Mouse (Mus musculus): Measurements from ENCODE around the gene Tnk1.

Tnk1 gene

DNA sequence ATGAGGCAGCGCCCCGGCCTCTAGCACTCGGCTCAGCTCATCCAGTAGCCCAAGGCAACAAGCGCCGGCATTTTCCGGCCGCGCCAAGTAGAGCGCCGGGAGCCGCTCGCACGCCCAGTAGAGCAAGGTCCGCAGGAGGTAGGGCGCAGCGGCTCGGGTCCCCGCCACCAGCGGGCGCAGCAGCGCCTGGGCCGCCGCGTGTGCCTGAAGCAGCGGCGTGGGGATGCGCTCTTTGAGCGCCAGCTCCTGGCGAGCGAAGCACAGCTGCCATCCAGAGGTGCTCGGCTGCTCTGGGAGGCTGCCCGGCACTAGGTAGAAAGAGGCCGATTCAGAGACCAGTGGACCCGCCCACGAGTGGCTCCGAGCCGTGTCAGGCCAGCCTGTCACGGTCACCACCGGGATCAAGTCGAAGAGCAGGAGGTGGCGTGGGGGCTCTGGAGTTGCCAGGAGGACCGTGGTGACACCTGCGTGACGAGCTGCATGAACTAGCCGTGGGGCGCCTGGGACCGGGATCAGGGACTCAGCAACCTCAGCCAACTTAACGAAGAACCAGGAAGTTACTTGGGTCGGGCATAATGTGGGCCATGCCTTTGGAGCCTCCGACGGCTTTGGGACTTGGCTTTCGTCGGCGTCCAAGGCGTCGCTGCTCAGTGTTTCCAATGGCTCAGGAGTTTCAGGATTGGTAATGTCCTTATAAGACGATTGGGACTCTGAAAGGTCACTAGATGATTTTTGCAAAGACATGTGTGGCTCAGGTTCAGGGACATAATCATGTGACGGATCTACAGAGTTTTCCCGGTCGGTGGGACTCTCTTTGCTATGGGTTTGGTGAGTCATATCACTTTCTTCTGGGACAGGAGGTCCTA, 54.5 kb downstream of the Tnk1 start:
- intact Hi-C loops (cut with DNase I): loop anchor here (5.0 kb wide), 2 partner anchors 33 to 37 kb away; partner anchors contain the start of genes Nlgn2, Tmem256 and Zbtb4

DNA sequence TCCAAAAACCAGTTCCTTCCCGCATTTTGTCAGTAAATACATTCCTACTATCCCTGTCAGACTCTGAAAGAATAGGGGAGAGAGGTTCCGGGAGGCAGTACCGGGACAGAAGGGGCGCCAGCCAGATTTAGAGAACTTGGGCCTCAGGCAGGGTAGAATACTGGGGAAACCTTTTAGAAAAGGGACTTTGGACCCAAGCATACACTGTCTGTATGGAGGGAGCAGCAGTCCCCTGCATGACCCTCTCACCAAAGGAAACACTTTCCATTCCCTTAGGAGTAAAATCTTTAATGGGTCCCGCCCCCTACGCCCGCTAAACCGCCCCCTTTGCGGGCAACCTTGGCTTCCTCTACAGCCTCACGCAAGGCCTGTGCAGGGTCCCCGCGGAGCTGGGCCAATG, 55.2 kb downstream of the Tnk1 start:
- intact Hi-C loops (cut with DNase I): loop anchor here (5.0 kb wide), 2 partner anchors 34 to 36 kb away; partner anchors contain the start of genes Nlgn2, Tmem256 and Zbtb4

DNA sequence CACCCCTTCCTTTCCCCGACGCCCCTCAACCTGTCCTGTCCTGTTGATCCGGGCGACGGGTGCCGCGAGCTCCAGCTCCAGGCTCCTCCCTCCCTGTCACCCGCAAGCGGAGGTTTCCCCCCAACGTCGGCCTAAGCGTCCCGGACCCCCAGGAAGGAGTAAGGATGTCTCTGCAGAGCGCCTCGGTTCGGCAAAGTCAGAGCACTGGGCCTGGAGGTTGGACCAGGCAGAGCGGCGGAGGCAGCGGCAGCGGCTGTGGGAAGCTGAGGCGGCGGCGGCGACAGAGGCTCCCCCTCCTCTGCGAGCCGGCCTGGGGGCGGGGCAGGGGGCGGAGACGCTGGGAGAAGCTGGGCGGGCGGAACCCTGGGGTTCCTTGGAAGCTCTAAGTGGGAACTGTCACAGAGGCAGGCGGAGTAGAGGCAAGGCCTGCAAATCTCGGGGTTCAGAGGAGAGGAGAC, 55.9 kb downstream of the Tnk1 start:
- intact Hi-C loops (cut with DNase I): loop anchor here (5.0 kb wide), 2 partner anchors 35 kb away; partner anchors contain the start of genes Nlgn2, Tmem256 and Zbtb4

DNA sequence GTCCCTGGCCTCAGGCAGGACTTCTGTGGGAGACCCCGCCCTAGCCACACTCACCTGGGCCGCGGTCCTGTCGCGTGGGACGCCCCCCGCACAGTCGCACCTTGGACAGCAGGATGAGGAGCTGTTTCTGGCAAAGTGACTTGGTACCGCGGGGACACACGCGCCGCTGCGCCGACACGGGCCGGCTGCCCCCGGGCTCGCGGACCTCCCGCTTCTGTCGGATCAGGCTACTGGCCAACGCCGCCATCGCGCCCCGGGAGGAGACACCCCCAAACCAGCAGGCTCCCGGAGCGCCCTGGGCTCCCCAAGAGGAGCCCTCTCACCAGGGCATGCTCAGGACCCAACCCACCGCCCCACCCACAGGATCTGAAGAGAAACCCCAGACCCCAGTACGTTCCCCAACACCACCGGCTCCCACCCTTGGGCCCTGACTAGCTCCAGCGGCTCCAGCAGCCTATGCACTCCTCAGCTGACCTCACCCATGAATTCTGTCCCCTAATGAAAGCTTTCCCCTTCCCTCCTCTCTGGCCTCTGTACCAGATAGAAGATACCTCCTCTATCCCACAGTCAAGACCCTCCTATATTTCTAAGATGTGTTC, 57.1 kb downstream of the Tnk1 start, which contains the start of gene Fgf11:
Gene Fgf11, minus strand, starts transcription at position 479 of the 599 bp plus-strand sequence.
- intact Hi-C loops (cut with DNase I): loop anchor here (5.0 kb wide), 2 partner anchors 34 to 36 kb away; partner anchors contain the start of genes Nlgn2, Tmem256 and Zbtb4

Small RNA genes within 50 kb of the gene (microRNA-seq; reads per million reads assigned to microRNA genes)
- 0 reads per million in 2 experiments for gene Mir6924
